Mouse (Mus musculus): ENCODE data around the gene Krr1. TPM values are rescaled to one million over a fixed set of nuclear protein-coding genes. Genes with fewer than 3 reads are reported as not detected.
"Not testable (repeated sequence)": the region's sequence is repeated elsewhere in the genome, so short reads cannot be mapped to it uniquely, and the experiment has no call there.

Gene Krr1
- total RNA-seq, 1 experiment from 2014 or later: 42.0 TPM

- DNase-seq: peak; percentile 30
Measured at GRCm38 (mm10) chr10:111977584-111977983, 5.1 kb downstream of the Krr1 start.

DNA sequence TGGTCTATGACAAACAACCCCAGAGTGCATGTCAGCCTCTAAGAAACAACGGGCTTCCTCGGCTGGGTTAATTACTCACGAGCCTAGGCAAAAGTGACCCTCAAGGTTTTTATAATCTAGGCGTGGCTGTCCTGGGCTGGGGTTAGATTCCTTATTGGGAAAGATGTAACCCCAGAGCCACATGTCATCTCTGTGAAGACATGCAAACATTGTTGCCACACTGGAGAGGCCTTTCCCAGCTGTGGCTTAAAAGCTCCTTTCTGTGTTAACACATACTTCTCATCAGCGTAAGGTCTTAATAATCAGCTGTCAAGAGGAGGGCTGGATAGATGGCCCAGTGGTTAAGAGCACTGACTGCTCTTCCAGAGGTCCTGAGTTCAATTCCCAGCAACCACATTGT is 10.6 kb downstream of the Krr1 start:
- no peak for DNase-seq

GRCm38 (mm10) chr10:111986453-111986852 is 14.0 kb downstream of the Krr1 start:
- DNase-seq: no peak

- no peak for DNase-seq
Measured at GRCm38 (mm10) chr10:111995803-111996548, 23.5 kb downstream of the Krr1 start.

DNA sequence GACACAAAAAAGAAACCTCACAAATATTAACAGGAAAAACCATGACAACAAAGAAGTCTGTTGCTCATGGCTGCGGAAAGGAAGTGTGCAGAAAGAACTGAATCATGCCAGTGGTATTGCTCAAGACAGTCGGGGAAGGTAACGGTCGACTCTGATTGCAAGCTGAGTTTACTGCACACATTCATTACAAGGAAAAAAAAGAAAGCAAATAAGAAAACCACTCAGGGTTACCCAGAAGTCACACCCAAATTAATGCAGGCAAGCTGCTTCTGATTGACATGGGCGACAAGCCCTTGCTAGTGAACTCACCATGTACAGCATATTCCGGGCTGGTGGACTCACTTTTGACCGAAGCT is 24.1 kb downstream of the Krr1 start:
- DNase-seq: no peak

DNA sequence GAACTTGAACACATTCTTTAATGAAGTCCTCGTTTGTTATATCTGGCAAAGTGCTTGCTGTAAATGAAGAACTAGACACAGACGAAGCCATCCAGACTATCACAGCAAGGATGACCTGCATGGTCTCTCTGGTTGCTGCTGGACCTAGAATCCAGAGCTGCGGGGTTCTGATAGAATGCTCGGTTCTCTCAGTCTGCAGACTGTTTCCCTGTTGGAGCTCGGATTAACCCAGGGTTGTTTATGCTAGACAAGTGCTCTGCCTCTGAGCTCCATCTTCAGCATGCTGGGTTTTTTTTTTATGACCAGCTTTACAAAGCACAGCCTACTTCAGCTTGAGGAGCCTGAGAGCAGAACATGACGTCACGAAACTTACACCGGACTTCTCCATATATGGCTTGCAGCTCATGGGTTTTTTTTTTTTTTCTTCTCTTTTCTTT is 24.5 kb downstream of the Krr1 start:
- no peak for DNase-seq

DNA sequence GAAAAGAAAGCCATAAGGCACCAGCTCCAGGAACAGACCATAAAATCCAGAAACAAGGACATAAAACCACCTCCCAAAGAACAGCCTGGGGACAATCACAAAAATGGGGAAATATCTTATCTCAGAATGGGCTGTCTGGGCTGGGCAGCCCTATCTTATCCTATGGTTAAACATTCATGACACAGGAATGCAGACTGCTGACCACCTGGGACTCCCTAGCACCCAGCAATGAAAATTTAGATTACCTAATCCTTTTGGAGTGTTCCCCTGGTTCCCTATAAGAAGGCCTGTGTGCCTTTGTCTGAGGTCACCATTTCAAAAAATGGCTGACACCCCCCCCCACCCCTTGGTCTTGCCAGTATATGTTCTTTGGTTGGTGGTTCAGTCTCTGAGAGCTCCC is 25.2 kb downstream of the Krr1 start:
- no peak for DNase-seq

GRCm38 (mm10) chr10:111999765-112000164 is 27.3 kb downstream of the Krr1 start:
- no peak for DNase-seq

DNA sequence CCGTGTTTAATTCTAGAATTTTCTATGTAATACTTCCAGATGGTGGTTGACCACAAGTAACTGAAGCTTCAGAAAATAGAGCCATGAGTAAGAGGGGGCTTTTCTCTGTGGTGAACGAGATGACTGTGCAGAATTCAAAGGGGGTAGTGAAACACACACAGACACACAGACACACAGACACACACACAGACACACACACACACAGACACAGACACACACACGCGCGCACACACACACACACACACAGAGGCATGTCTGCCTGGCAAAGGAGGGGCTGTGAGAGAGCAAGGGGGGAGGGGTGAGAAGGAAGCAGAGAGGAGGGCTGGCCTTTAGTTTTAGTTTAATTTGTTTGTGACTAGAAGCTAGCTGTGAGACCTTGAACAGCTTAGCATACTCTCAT is 28.1 kb downstream of the Krr1 start:
- DNase-seq: no peak

DNA sequence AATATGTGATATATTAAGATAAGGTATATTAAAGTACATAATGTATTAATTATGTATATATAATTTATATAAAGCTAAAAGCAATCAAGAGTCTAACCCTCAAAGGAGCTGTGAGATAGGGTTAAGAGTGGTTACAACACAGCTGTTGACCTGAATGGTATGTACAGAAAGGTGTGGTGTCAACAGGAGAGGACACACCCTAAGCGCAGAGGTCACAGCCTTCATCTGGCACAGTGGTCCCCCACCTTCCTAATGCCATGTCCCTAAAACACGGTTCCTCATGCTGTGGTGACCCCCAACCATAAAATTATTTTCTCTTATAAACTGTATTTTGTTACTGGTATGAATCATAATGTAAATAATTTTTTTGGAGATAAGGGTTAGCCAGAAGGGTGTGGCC is 28.9 kb downstream of the Krr1 start:
- DNase-seq: no peak

- DNase-seq: no peak
Measured at GRCm38 (mm10) chr10:112001756-112002520, 29.5 kb downstream of the Krr1 start.

DNA sequence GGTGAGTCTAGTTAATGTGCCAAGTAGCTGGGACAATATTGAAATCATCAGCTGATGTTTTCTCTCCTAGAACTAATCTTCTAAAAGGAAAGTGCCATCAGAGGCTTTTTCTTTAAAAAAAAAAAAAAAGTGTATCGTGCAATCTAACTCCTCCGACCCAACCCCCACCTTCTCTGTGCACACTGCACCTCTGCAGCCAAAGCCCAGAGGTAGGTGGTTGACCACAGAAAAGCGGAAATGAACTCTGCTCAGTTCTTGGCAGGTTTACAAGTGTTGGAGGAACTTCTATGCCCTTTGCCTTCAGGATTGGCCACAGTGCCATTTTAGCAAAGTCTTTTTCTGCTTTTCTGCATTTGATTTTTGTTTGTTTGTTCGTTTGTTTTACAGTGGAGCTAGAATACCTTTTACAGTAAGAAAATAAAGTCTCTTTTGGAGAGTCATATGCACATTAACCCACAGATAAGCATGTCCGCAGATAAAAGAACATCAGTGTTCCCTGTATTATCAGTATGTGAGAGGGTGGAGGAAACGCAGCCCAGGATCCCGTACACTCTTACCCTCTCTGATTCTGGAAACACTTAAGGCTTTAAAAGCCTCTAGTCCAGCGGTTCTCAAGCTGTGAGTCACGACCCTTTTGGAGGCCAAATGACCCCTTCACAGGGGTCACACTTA is 30.2 kb downstream of the Krr1 start, which contains the start of gene Glipr1:
Glipr1 (minus strand) TSS at position 88 of the 672 bp plus-strand sequence.
- DNase-seq: no peak

GRCm38 (mm10) chr10:112009511-112009910 is 37.0 kb downstream of the Krr1 start:
- DNase-seq: not testable (repeated sequence)

- no peak for DNase-seq
Measured at GRCm38 (mm10) chr10:112023585-112023984, 51.1 kb downstream of the Krr1 start.

DNA sequence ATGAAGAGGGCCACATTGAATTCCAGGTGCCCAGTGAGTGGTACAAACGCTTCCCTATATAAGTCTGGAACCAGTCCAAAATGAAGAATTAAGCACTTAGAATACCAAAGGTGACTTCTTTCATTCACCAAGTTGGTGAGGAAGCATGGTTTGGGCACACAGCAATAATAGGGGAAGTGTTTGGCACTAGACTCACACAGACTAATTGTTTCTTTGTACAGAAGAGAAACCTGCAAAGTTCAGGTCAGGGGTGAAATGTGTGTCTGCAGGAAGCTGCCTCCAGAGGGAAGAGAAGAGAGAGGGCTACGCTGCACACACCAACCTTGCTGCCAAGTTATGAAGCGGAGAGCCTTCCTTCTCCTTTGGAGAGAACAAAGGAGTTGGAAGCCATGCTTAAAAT is 56.2 kb downstream of the Krr1 start:
- not testable (repeated sequence) for DNase-seq

Other genes starting within 250 kb of the Krr1 start
- gene Glipr1, start 30.0 kb downstream of the Krr1 start, total RNA-seq (2021): 1.4 TPM in 2 replicates
- not detected in 2 replicates for gene Glipr1l1, start 87.5 kb downstream of the Krr1 start, total RNA-seq (2021)
- gene Glipr1l2, start 110.7 kb downstream of the Krr1 start, total RNA-seq (2021): not detected in 2 replicates
- not detected in 2 replicates for gene Glipr1l3, start 187.7 kb downstream of the Krr1 start, total RNA-seq (2021)
- not detected in 2 replicates for gene Caps2, start 191.0 kb downstream of the Krr1 start, total RNA-seq (2021)